Mouse (Mus musculus) heart, adult 2 months (tissue): ENCODE data around the gene Cys1.

Source experiments
- CTCF ChIP-seq: fragments of 200-600 bp; IDR thresholded peaks from 2 replicates; pipeline ENCODE4 v1.8.1; 2022; ENCODE audit warnings: antibody characterized with exemption, mild to moderate bottlenecking, moderate library complexity
- EP300 ChIP-seq: fragments of 200-500 bp; IDR thresholded peaks from 2 replicates; pipeline ENCODE4 v1.6.1; 2011; ENCODE audit warnings: low read depth, low read length, control low read depth; ENCODE audit not compliant: insufficient read depth

DNA sequence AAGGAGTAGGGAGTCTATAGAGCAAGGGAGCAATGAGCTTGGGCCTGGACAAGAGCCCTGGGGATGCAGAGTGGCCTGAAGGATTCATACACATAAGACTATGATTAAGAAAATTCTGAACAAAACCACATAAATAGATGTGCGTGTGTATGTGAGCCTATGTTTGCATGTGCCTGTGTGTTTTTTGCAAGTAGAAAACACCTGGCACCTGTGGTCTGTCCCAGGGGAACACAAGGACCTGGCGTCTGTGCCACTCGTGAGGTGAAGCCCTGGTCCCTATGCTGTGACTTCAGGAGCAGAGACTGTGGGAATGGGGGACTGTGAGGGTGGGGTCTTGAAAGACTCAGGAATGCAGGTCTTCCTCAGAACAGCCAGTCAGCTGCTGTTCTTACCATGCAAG is 47.0 kb downstream of the Cys1 start:
- TF ChIP-seq EP300 (no peak), CTCF (no peak)
